Mouse (Mus musculus) embryonic facial prominence, embryonic 11.5 days (tissue): ENCODE data around the gene Helz. TPM values are rescaled to one million over a fixed set of nuclear protein-coding genes. Genes with fewer than 3 reads are reported as not detected.

Experiments
- ATAC-seq: fragments of 200-750 bp; cut with Nextera tagmentation; replicated peaks from 2 replicates; pipeline ENCODE4 v1.8.0; 2017; ENCODE audit warnings: low read depth; ENCODE audit not compliant: insufficient number of reproducible peaks, low FRiP score, low TSS enrichment
- DNase-seq: peaks from one replicate; pipeline ENCODE4 v3.0.0-alpha.2; 2015; ENCODE audit warnings: low spot score
- H3K27ac ChIP-seq: fragments of 300-500 bp; sonication (generic); replicated peaks from 2 replicates; pipeline ENCODE4 v1.5.1; 2014; ENCODE audit warnings: mild to moderate bottlenecking, low read depth, low read length, control low read depth
- H3K27me3 ChIP-seq: fragments of 300-500 bp; sonication (generic); 2 replicates; pipeline ENCODE4 v1.6.1; 2014; ENCODE audit warnings: mild to moderate bottlenecking, low read length, moderate library complexity, mixed read lengths; ENCODE audit not compliant: control insufficient read depth, insufficient read depth
- H3K36me3 ChIP-seq: fragments of 300-500 bp; sonication (generic); replicated peaks from 2 replicates; pipeline ENCODE4 v1.6.1; 2014; ENCODE audit warnings: low read depth, mild to moderate bottlenecking, low read length, moderate library complexity, mixed read lengths; ENCODE audit not compliant: control insufficient read depth, insufficient read depth
- H3K4me1 ChIP-seq: fragments of 300-500 bp; sonication (generic); 2 replicates; pipeline ENCODE4 v1.6.1; 2014; ENCODE audit warnings: low read length, mixed read lengths; ENCODE audit not compliant: control insufficient read depth, insufficient read depth
- H3K4me2 ChIP-seq: fragments of 300-500 bp; sonication (generic); 2 replicates; pipeline ENCODE4 v1.6.1; 2014; ENCODE audit warnings: low read depth, mild to moderate bottlenecking, control low read depth, low read length, moderate library complexity
- H3K4me3 ChIP-seq: fragments of 300-500 bp; sonication (generic); 2 replicates; pipeline ENCODE4 v1.5.1; 2014; ENCODE audit warnings: low read depth, low read length, control low read depth
- H3K9ac ChIP-seq: fragments of 300-500 bp; sonication (generic); replicated peaks from 2 replicates; pipeline ENCODE4 v1.6.1; 2014; ENCODE audit warnings: mild to moderate bottlenecking, control low read depth, low read length
- H3K9me3 ChIP-seq: fragments of 300-500 bp; sonication (generic); replicated peaks from 2 replicates; pipeline ENCODE4 v1.6.1; 2016; ENCODE audit warnings: mild to moderate bottlenecking, low read length, inconsistent platforms, mixed read lengths; ENCODE audit not compliant: control insufficient read depth
- WGBS: fragments of 180-500 bp; shearing (Covaris S2); extraction: QIAGEN DNeasy Blood & Tissue Kit; methylation state at CpG from one replicate; pipeline ENCODE4 v1.1.7; 2014; 5-methylcytosine and 5-hydroxymethylcytosine counted together
- polyA plus RNA-seq: library from polyadenylated mRNA; unstranded; fragments of >200 nt; fragmentation: Nextera tagmentation; extraction: Ambion mirVana; gene quantifications from 2 replicates; pipeline ENCODE4 v1.2.1, GENCODE M21; 2014

Helz gene
- polyA plus RNA-seq, 1 experiment from 2014 or later = 15.3 TPM

GRCm38 (mm10) chr11:107667542-107667941, 119.8 kb downstream of the Helz start:
- Histone ChIP-seq H3K9ac (no peak overlapping the region), H3K4me2 (no peak overlapping the region), H3K4me1 (no peaks in the 10 kb centered on the region), H3K9me3 (no peaks in the 10 kb centered on the region), H3K4me3 (no peak overlapping the region), H3K27me3 (no peaks in the 10 kb centered on the region), H3K27ac (no peak overlapping the region), H3K36me3 (peaks cover 4% of the 10 kb centered on the region)
- no peak for ATAC-seq
- 85% methylated on average over 2 of the region's 2 CpGs for WGBS
- no peak for DNase-seq

DNA sequence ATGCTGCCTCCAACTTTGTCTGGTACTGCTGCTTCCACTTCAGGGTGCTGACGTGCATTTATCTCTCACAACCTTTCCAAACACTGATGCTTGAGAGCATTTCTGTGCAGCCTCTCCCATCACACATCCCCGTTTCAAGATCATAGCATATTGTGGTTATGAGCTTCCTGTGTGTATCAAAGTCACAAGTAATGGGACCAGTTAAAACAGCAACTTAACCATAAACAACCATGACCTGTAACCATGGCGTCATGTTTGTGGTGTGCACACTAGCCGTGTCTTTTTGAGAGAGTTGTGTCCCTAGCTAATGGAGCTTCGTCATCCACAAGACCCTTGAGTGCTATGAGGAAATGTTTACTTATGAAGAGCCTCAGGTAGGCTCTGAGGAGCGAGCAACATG, 120.5 kb downstream of the Helz start:
- peaks cover 4% of the 10 kb centered on the region for H3K36me3 ChIP-seq
- WGBS = 92% methylated on average over 6 of the region's 6 CpGs

DNA sequence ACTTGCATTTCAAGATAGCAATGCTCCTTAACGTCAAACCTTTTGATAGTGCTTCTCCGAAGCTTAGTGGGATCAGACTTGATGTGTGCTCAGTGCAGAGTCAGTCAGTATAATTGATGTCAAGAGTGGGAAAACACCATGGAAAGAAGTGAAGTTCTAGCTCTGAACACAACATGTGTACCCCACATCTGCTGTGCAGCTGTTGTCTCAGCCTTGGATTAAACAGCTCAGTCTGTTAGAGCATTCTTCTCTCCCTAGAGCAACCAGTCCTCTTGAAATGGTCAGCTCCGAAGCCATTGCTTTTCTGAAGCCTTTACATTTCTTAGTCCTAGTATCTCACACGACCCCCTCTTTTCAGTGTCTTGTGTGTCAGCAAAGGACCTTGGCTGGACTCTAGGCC, 121.2 kb downstream of the Helz start:
- WGBS = 79% methylated on average over 4 of the region's 4 CpGs
- H3K27me3 ChIP-seq = no peaks in the 10 kb centered on the region
- no peaks in the 10 kb centered on the region for H3K4me1 ChIP-seq
- peaks cover 4% of the 10 kb centered on the region for H3K36me3 ChIP-seq
- H3K27ac ChIP-seq = no peak overlapping the region
- H3K9me3 ChIP-seq = no peaks in the 10 kb centered on the region
- H3K4me3 ChIP-seq = no peak overlapping the region
- ATAC-seq (no peak), DNase-seq (no peak)
- H3K4me2 ChIP-seq = no peak overlapping the region
- no peak overlapping the region for H3K9ac ChIP-seq

More for the DNA sequence above, 120.5 kb downstream of the Helz start:
- Histone ChIP-seq H3K27ac (no peak overlapping the region), H3K4me2 (no peak overlapping the region), H3K4me1 (no peaks in the 10 kb centered on the region), H3K9ac (no peak overlapping the region), H3K4me3 (no peak overlapping the region), H3K9me3 (no peaks in the 10 kb centered on the region), H3K27me3 (no peaks in the 10 kb centered on the region)
- DNase-seq (no peak), ATAC-seq (no peak)

- no peaks in the 10 kb centered on the region for H3K9me3 ChIP-seq
- H3K36me3 ChIP-seq = peaks cover 4% of the 10 kb centered on the region
- no peaks in the 10 kb centered on the region for H3K27me3 ChIP-seq
- H3K27ac ChIP-seq = no peak overlapping the region
- no peak overlapping the region for H3K4me2 ChIP-seq
- ATAC-seq (no peak), DNase-seq (no peak)
- H3K4me3 ChIP-seq = no peak overlapping the region
- WGBS = 86% methylated on average over 5 of the region's 5 CpGs
- H3K4me1 ChIP-seq = no peaks in the 10 kb centered on the region
- H3K9ac ChIP-seq = no peak overlapping the region
Observed at GRCm38 (mm10) chr11:107674006-107674405, 126.3 kb downstream of the Helz start.

- Histone ChIP-seq H3K9me3 (no peaks in the 10 kb centered on the region), H3K4me2 (no peak overlapping the region), H3K36me3 (peaks cover 4% of the 10 kb centered on the region), H3K4me3 (no peak overlapping the region), H3K9ac (no peak overlapping the region), H3K27ac (no peak overlapping the region), H3K27me3 (no peaks in the 10 kb centered on the region), H3K4me1 (no peaks in the 10 kb centered on the region)
- DNase-seq (no peak), ATAC-seq (no peak)
- 91% methylated on average over 8 of the region's 8 CpGs for WGBS
Observed at GRCm38 (mm10) chr11:107674601-107675000, 126.9 kb downstream of the Helz start.

GRCm38 (mm10) chr11:107675246-107675645, 127.5 kb downstream of the Helz start:
- DNase-seq (no peak), ATAC-seq (no peak)
- Histone ChIP-seq H3K27ac (no peak overlapping the region), H3K9ac (no peak overlapping the region), H3K27me3 (no peaks in the 10 kb centered on the region), H3K4me1 (no peaks in the 10 kb centered on the region), H3K4me3 (no peak overlapping the region), H3K9me3 (no peaks in the 10 kb centered on the region), H3K36me3 (peaks cover 2% of the 10 kb centered on the region), H3K4me2 (no peak overlapping the region)
- 91% methylated on average over 10 of the region's 10 CpGs for WGBS

GRCm38 (mm10) chr11:107676207-107676940, 128.6 kb downstream of the Helz start:
- no peak overlapping the region for H3K27ac ChIP-seq
- H3K4me3 ChIP-seq = no peak overlapping the region
- no peaks in the 10 kb centered on the region for H3K27me3 ChIP-seq
- H3K4me1 ChIP-seq = no peaks in the 10 kb centered on the region
- no peak overlapping the region for H3K4me2 ChIP-seq
- DNase-seq (no peak), ATAC-seq (no peak)
- 69% methylated on average over 17 of the region's 17 CpGs for WGBS
- H3K36me3 ChIP-seq = no peaks in the 10 kb centered on the region; the same call in 1 of the 2 replicates
- no peaks in the 10 kb centered on the region for H3K9me3 ChIP-seq
- no peak overlapping the region for H3K9ac ChIP-seq

GRCm38 (mm10) chr11:107682694-107683355, 135.1 kb downstream of the Helz start:
- no peaks in the 10 kb centered on the region for H3K27me3 ChIP-seq
- H3K4me3 ChIP-seq = no peak overlapping the region
- DNase-seq (no peak), ATAC-seq (no peak)
- no peak overlapping the region for H3K9ac ChIP-seq
- H3K27ac ChIP-seq = no peak overlapping the region
- 72% methylated on average over 9 of the region's 9 CpGs for WGBS
- H3K9me3 ChIP-seq = no peaks in the 10 kb centered on the region
- peaks cover 7% of the 10 kb centered on the region for H3K36me3 ChIP-seq
- no peak overlapping the region for H3K4me2 ChIP-seq
- H3K4me1 ChIP-seq = no peaks in the 10 kb centered on the region
